Mouse (Mus musculus) embryonic facial prominence, embryonic 15.5 days (tissue): ENCODE data around the gene Hist1h3d. TPM values are rescaled to one million over a fixed set of nuclear protein-coding genes. Genes with fewer than 3 reads are reported as not detected.
"Not testable (repeated sequence)": the region's sequence is repeated elsewhere in the genome, so short reads cannot be mapped to it uniquely, and the experiment has no call there.

Experiments
- ATAC-seq: fragments of 200-750 bp; cut with Nextera tagmentation; 2 replicates; pipeline ENCODE4 v1.8.0; 2017; ENCODE audit warnings: low read depth, moderate TSS enrichment; ENCODE audit not compliant: insufficient number of reproducible peaks, low FRiP score, low TSS enrichment
- H3K27ac ChIP-seq: fragments of 300-500 bp; sonication (generic); replicated peaks from 2 replicates; pipeline ENCODE4 v1.5.1; 2015; ENCODE audit warnings: mild to moderate bottlenecking, inconsistent platforms
- H3K27me3 ChIP-seq: fragments of 300-500 bp; sonication (generic); 2 replicates; pipeline ENCODE4 v1.6.1; 2015; ENCODE audit warnings: inconsistent platforms
- H3K36me3 ChIP-seq: fragments of 300-500 bp; sonication (generic); 2 replicates; pipeline ENCODE4 v1.6.1; 2015; ENCODE audit warnings: mild to moderate bottlenecking, inconsistent platforms
- H3K4me1 ChIP-seq: fragments of 300-500 bp; sonication (generic); 2 replicates; pipeline ENCODE4 v1.6.1; 2015; ENCODE audit warnings: inconsistent platforms
- H3K4me2 ChIP-seq: fragments of 300-500 bp; sonication (generic); replicated peaks from 2 replicates; pipeline ENCODE4 v1.6.1; 2015; ENCODE audit warnings: mild to moderate bottlenecking, inconsistent platforms
- H3K4me3 ChIP-seq: fragments of 300-500 bp; sonication (generic); replicated peaks from 2 replicates; pipeline ENCODE4 v1.5.1; 2015; ENCODE audit warnings: mild to moderate bottlenecking, inconsistent platforms
- H3K9ac ChIP-seq: fragments of 300-500 bp; sonication (generic); 2 replicates; pipeline ENCODE4 v1.6.1; 2015; ENCODE audit warnings: inconsistent platforms
- H3K9me3 ChIP-seq: fragments of 300-500 bp; sonication (generic); replicated peaks from 2 replicates; pipeline ENCODE4 v1.6.1; 2016; ENCODE audit warnings: inconsistent platforms
- WGBS: fragments of 180-500 bp; shearing (Covaris S2); methylation state at CpG from one replicate; pipeline ENCODE4 v1.1.7; 2015; 5-methylcytosine and 5-hydroxymethylcytosine counted together
- polyA plus RNA-seq: library from polyadenylated mRNA; unstranded; fragments of >200 nt; fragmentation: Nextera tagmentation; extraction: Ambion mirVana; gene quantifications from 2 replicates; pipeline ENCODE4 v1.2.1, GENCODE M21; 2015

The Hist1h3d gene
- 5.0 and 6.0 TPM in 2 replicates for polyA plus RNA-seq

- H3K27ac ChIP-seq, result peak within 1 kb of the TSS; percentile 84
- H3K9ac ChIP-seq, result peak within 1 kb of the TSS; percentile 44; the same call in 1 of the 2 replicates
- whole genome bisulfite sequencing, result under 1% methylated on average over 18 of the region's 18 CpGs
- H3K36me3 ChIP-seq, result no peaks in the 10 kb centered on the region
- H3K4me1 ChIP-seq, result peaks cover 26% of the 10 kb centered on the region
- ATAC-seq, result peak; percentile 55
- H3K27me3 ChIP-seq, result no peaks in the 10 kb centered on the region
- H3K9me3 ChIP-seq, result no peaks in the 10 kb centered on the region
- H3K4me2 ChIP-seq, result peak within 1 kb of the TSS; percentile 67
- peak within 1 kb of the TSS; percentile 46 for H3K4me3 ChIP-seq
These were observed at the start of gene Hist1h3d for GRCm38 (mm10) chr13:23575271-23575851. Hist1h3d (plus strand) TSS chr13:23575763.

- WGBS, result 2% methylated on average over 10 of the region's 10 CpGs
- Histone ChIP-seq H3K4me1 (peaks cover 11% of the 10 kb centered on the region), H3K36me3 (no peaks in the 10 kb centered on the region), H3K9ac (no peak overlapping the region), H3K9me3 (no peaks in the 10 kb centered on the region), H3K4me3 (peak overlapping the region; percentile 51), H3K27me3 (no peaks in the 10 kb centered on the region), H3K27ac (no peak overlapping the region), H3K4me2 (peak overlapping the region; percentile 51)
- no peak for ATAC-seq
These were observed 49.7 kb upstream of the Hist1h3d start for GRCm38 (mm10) chr13:23525901-23526300.

GRCm38 (mm10) chr13:23526312-23526711 lies 49.3 kb upstream of the Hist1h3d start:
- Histone ChIP-seq H3K4me3 (peak overlapping the region; percentile 51), H3K9ac (peak overlapping the region; percentile 44), H3K27me3 (no peaks in the 10 kb centered on the region), H3K27ac (peak overlapping the region; percentile 74), H3K4me2 (peak overlapping the region; percentile 51), H3K36me3 (no peaks in the 10 kb centered on the region), H3K9me3 (no peaks in the 10 kb centered on the region), H3K4me1 (peaks cover 11% of the 10 kb centered on the region)
- peak; percentile 54; the same call in 1 of the 2 replicates for ATAC-seq
- under 1% methylated on average over 17 of the region's 17 CpGs for WGBS

- Histone ChIP-seq H3K36me3 (no peaks in the 10 kb centered on the region), H3K4me2 (no peak overlapping the region), H3K9ac (no peak overlapping the region), H3K27me3 (no peaks in the 10 kb centered on the region), H3K9me3 (no peaks in the 10 kb centered on the region), H3K4me3 (no peak overlapping the region), H3K4me1 (peaks cover 26% of the 10 kb centered on the region), H3K27ac (no peak overlapping the region)
- no peak for ATAC-seq
- 81% methylated on average over 5 of the region's 5 CpGs for WGBS
These were observed 46.6 kb upstream of the Hist1h3d start for GRCm38 (mm10) chr13:23529005-23529404.

GRCm38 (mm10) chr13:23529480-23530165 lies 45.9 kb upstream of the Hist1h3d start:
- Histone ChIP-seq H3K9me3 (no peaks in the 10 kb centered on the region), H3K4me2 (peak overlapping the region; percentile 72), H3K4me3 (peak overlapping the region; percentile 61), H3K27me3 (no peaks in the 10 kb centered on the region), H3K4me1 (peaks cover 30% of the 10 kb centered on the region), H3K27ac (peak overlapping the region; percentile 99), H3K9ac (peak overlapping the region; percentile 71; the same call in 1 of the 2 replicates), H3K36me3 (no peaks in the 10 kb centered on the region)
- no peak for ATAC-seq
- WGBS, result 27% methylated on average over 2 of the region's 2 CpGs

- no peaks in the 10 kb centered on the region for H3K27me3 ChIP-seq
- peak overlapping the region; percentile 61 for H3K4me3 ChIP-seq
- no peaks in the 10 kb centered on the region for H3K9me3 ChIP-seq
- no peak for ATAC-seq
- peak overlapping the region; percentile 71 for H3K9ac ChIP-seq
- H3K27ac ChIP-seq, result peak overlapping the region; percentile 99
- peaks cover 34% of the 10 kb centered on the region for H3K4me1 ChIP-seq
- peak overlapping the region; percentile 72 for H3K4me2 ChIP-seq
- WGBS, result under 1% methylated on average over 20 of the region's 20 CpGs
- no peaks in the 10 kb centered on the region for H3K36me3 ChIP-seq
These were observed 45.2 kb upstream of the Hist1h3d start for GRCm38 (mm10) chr13:23530181-23530900.

- Histone ChIP-seq H3K27ac (peak within 1 kb of the TSS; percentile 99), H3K9ac (peak within 1 kb of the TSS; percentile 71), H3K9me3 (no peaks in the 10 kb centered on the region), H3K4me2 (peak within 1 kb of the TSS; percentile 72), H3K27me3 (no peaks in the 10 kb centered on the region), H3K4me3 (peak within 1 kb of the TSS; percentile 61), H3K36me3 (no peaks in the 10 kb centered on the region), H3K4me1 (peaks cover 30% of the 10 kb centered on the region)
- peak; percentile 87 for ATAC-seq
- under 1% methylated on average over 58 of the region's 70 CpGs for WGBS
These were observed 44.4 kb upstream of the Hist1h3d start, which contains the start of gene Hist1h4h for GRCm38 (mm10) chr13:23530901-23531875. Hist1h4h (plus strand) TSS chr13:23531050.

GRCm38 (mm10) chr13:23532262-23533075 lies 43.1 kb upstream of the Hist1h3d start:
- Histone ChIP-seq H3K9ac (0 out of 2 replicates have a peak overlapping the region, but pooled peaks have one; percentile 18), H3K4me2 (peak overlapping the region; percentile 72), H3K4me3 (peak overlapping the region; percentile 61), H3K36me3 (no peaks in the 10 kb centered on the region), H3K9me3 (no peaks in the 10 kb centered on the region), H3K27ac (peak overlapping the region; percentile 99), H3K4me1 (peaks cover 35% of the 10 kb centered on the region), H3K27me3 (no peaks in the 10 kb centered on the region)
- 16% methylated on average over 9 of the region's 9 CpGs for WGBS
- no peak for ATAC-seq

- WGBS, result under 1% methylated on average over 28 of the region's 53 CpGs
- ATAC-seq, result peak; percentile 52
- Histone ChIP-seq H3K27ac (peak within 1 kb of the TSS; percentile 99), H3K9ac (peak within 1 kb of the TSS; percentile 26; the same call in 1 of the 2 replicates), H3K4me3 (peak within 1 kb of the TSS; percentile 61), H3K4me1 (peaks cover 34% of the 10 kb centered on the region), H3K4me2 (peak within 1 kb of the TSS; percentile 72)
- not testable (repeated sequence) for H3K36me3 ChIP-seq, H3K9me3 ChIP-seq, H3K27me3 ChIP-seq
These were observed 41.8 kb upstream of the Hist1h3d start, which contains the start of gene Hist1h2af for GRCm38 (mm10) chr13:23533560-23534367. Hist1h2af (plus strand) TSS chr13:23533906.
